In the genomic region with DNA sequence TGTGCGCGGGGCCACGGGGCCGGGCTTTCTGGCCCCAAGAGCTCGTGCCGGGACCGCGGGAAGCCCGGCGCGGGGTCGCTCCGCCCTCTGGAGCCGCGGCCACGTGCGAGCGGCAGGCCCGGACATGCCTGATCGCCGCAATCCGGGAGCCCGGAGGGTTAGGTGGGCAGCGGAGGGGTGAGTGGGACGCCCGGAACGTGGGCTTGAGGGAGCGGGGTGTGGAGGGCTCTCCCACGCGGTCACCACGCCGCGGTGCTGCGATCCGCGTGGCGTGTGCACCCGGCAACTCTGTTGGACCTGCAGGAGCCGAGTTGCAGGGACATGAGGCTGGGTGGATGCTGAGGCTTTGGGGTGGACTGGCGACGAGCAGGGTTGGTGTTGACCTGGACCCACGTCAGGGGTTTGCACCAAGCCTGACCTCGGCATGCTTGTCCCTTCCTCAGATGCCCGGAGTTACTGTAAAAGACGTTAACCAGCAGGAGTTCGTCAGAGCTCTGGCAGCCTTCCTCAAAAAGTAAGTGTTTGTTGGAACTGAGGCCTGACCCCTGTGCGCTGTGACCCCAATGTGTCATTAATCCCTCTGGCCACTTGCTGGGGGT, we compare ENCODE assay signal across 7 mouse cellular contexts. TPM values are rescaled to one million over a fixed set of nuclear protein-coding genes. Genes with fewer than 3 reads are reported as not detected.
A peak's percentile ranks its signal among the peaks of the same experiment; 100 is the strongest.
DNase-seq lines count a peak whose midpoint lies in the region; ATAC-seq and TF ChIP-seq lines count a peak whose summit lies in the region.

No protein-coding gene starts in this region.

- peak overlapping the region; percentile 100 for H3K9ac ChIP-seq in kidney, embryonic 16.5 days (replicated peaks; ENCODE audit: low read length)
- H3K9ac ChIP-seq in midbrain, embryonic 13.5 days (replicated peaks) = peak overlapping the region; percentile 100

- no peak for TF ChIP-seq CTCF in thymus, adult 2 months (IDR thresholded peaks at IDR 0.05; ENCODE audit: borderline replicate concordance, control insufficient read depth, extremely low read depth, insufficient read depth, low read length, poor library complexity)

- peak overlapping the region; percentile 93 for H3K4me2 ChIP-seq in kidney, embryonic 16.5 days (replicated peaks; ENCODE audit: low read depth, low read length)
- peak overlapping the region; percentile 92 for H3K4me2 ChIP-seq in midbrain, embryonic 13.5 days (replicated peaks)

- H3K36me3 ChIP-seq in thymus, adult 2 months (ENCODE audit: control insufficient read depth, insufficient read depth, low read length) = peaks cover 39% of the 10 kb centered on the region
- H3K36me3 ChIP-seq in forebrain, embryonic 10.5 days (replicated peaks) = peaks cover 47% of the 10 kb centered on the region
- H3K36me3 ChIP-seq in kidney, embryonic 16.5 days (ENCODE audit: insufficient read depth, low read length) = peaks cover 42% of the 10 kb centered on the region
- H3K36me3 ChIP-seq in midbrain, embryonic 13.5 days = peaks cover 42% of the 10 kb centered on the region

- no peak for DNase-seq in thymus, adult 2 months
- no peak for DNase-seq in thymus, postnatal 14 days
- no peak for DNase-seq in forebrain, embryonic 10.5 days (ENCODE audit: extremely low spot score, low spot score)
- DNase-seq in spleen, adult 18-20 months = no peak
- DNase-seq in left cerebral cortex, adult 8-10 months (ENCODE audit: low spot score in 2 of 2) = no peak

- H3K9me3 ChIP-seq in forebrain, embryonic 10.5 days = no peaks in the 10 kb centered on the region
- no peaks in the 10 kb centered on the region for H3K9me3 ChIP-seq in kidney, embryonic 16.5 days (ENCODE audit: low read length)
- no peaks in the 10 kb centered on the region for H3K9me3 ChIP-seq in midbrain, embryonic 13.5 days

- peaks cover 14% of the 10 kb centered on the region for H3K4me1 ChIP-seq in thymus, adult 2 months (replicated peaks; ENCODE audit: control insufficient read depth, insufficient read depth, low read length)
- H3K4me1 ChIP-seq in forebrain, embryonic 10.5 days = peaks cover 41% of the 10 kb centered on the region
- peaks cover 45% of the 10 kb centered on the region for H3K4me1 ChIP-seq in kidney, embryonic 16.5 days (ENCODE audit: insufficient read depth, low read length)
- peaks cover 31% of the 10 kb centered on the region for H3K4me1 ChIP-seq in midbrain, embryonic 13.5 days (replicated peaks)

- H3K27ac ChIP-seq in thymus, adult 2 months (ENCODE audit: control insufficient read depth, insufficient read depth, low read length) = no peak overlapping the region; the same call in 1 of the 2 replicates
- H3K27ac ChIP-seq in forebrain, embryonic 10.5 days = peak overlapping the region; percentile 100
- peak overlapping the region; percentile 94 for H3K27ac ChIP-seq in kidney, embryonic 16.5 days (ENCODE audit: low read length)
- H3K27ac ChIP-seq in midbrain, embryonic 13.5 days = peak overlapping the region; percentile 82

- H3K4me3 ChIP-seq in thymus, adult 2 months (ENCODE audit: control insufficient read depth, insufficient read depth, low read length) = peak overlapping the region; percentile 73
- H3K4me3 ChIP-seq in forebrain, embryonic 10.5 days = peak overlapping the region; percentile 99
- H3K4me3 ChIP-seq in kidney, embryonic 16.5 days (ENCODE audit: low read length) = peak overlapping the region; percentile 89
- peak overlapping the region; percentile 97 for H3K4me3 ChIP-seq in midbrain, embryonic 13.5 days (replicated peaks)

- ATAC-seq in kidney, embryonic 16.5 days (ENCODE audit: low FRiP score, low TSS enrichment) = peak; percentile 0
- ATAC-seq in midbrain, embryonic 13.5 days = no peak; the same call in 1 of the 2 replicates

- TF ChIP-seq POLR2A in thymus, adult 2 months (IDR thresholded peaks at IDR 0.05; ENCODE audit: control insufficient read depth, extremely low read depth, insufficient read depth, low read length, poor library complexity) = no peak

- no peaks in the 10 kb centered on the region for H3K27me3 ChIP-seq in thymus, adult 2 months (ENCODE audit: control insufficient read depth, insufficient read depth, low read length)
- H3K27me3 ChIP-seq in forebrain, embryonic 10.5 days (ENCODE audit: poor library complexity, severe bottlenecking) = no peaks in the 10 kb centered on the region
- no peaks in the 10 kb centered on the region for H3K27me3 ChIP-seq in kidney, embryonic 16.5 days (ENCODE audit: insufficient read depth, low read length)
- no peaks in the 10 kb centered on the region for H3K27me3 ChIP-seq in midbrain, embryonic 13.5 days

- WGBS in thymus, adult 2 months = under 1% methylated on average over 47 of the region's 47 CpGs
- WGBS in forebrain, embryonic 10.5 days = under 1% methylated on average over 47 of the region's 47 CpGs
- WGBS in kidney, embryonic 16.5 days = under 1% methylated on average over 47 of the region's 47 CpGs
- WGBS in midbrain, embryonic 13.5 days = under 1% methylated on average over 47 of the region's 47 CpGs

RNA-seq across cellular contexts. Expression of a gene that starts 0.6 kb away (rescaled TPM):
- polyA plus RNA-seq in thymus, adult 2 months (2012; rRNA removed) = 543 and 698 TPM in 2 replicates
- polyA plus RNA-seq in forebrain, embryonic 10.5 days (2016; fragmentation: Nextera tagmentation; extraction: Ambion mirVana) = 2,087 and 2,135 TPM in 2 replicates
- polyA plus RNA-seq in kidney, embryonic 16.5 days (2015; fragmentation: Nextera tagmentation; extraction: Ambion mirVana) = 2,217 and 2,364 TPM in 2 replicates
- 1,308 and 1,443 TPM in 2 replicates for polyA plus RNA-seq in midbrain, embryonic 13.5 days (2015; fragmentation: Nextera tagmentation; extraction: Ambion mirVana)
- 100 to 1,000 TPM; 577 to 601 (median 592) TPM for total RNA-seq in left cerebral cortex, adult 8-10 months (2022)

RNA-seq across cellular contexts. Expression of a gene that starts 12.4 kb away (rescaled TPM):
- 38.2 and 44.0 TPM in 2 replicates for polyA plus RNA-seq in thymus, adult 2 months (2012; rRNA removed)
- polyA plus RNA-seq in forebrain, embryonic 10.5 days (2016; fragmentation: Nextera tagmentation; extraction: Ambion mirVana) = 0.25 and 0.55 TPM in 2 replicates
- 1.8 and 2.0 TPM in 2 replicates for polyA plus RNA-seq in kidney, embryonic 16.5 days (2015; fragmentation: Nextera tagmentation; extraction: Ambion mirVana)
- polyA plus RNA-seq in midbrain, embryonic 13.5 days (2015; fragmentation: Nextera tagmentation; extraction: Ambion mirVana) = 0.35 and 0.40 TPM in 2 replicates
- under 1 TPM; 0.33 to 0.74 (median 0.53) TPM for total RNA-seq in left cerebral cortex, adult 8-10 months (2022)

RNA-seq across cellular contexts. Expression of a gene that starts 14.9 kb away (rescaled TPM):
- polyA plus RNA-seq in thymus, adult 2 months (2012; rRNA removed) = not detected in 2 replicates
- polyA plus RNA-seq in forebrain, embryonic 10.5 days (2016; fragmentation: Nextera tagmentation; extraction: Ambion mirVana) = not detected in 2 replicates
- polyA plus RNA-seq in kidney, embryonic 16.5 days (2015; fragmentation: Nextera tagmentation; extraction: Ambion mirVana) = not detected in 2 replicates
- not detected in 2 replicates for polyA plus RNA-seq in midbrain, embryonic 13.5 days (2015; fragmentation: Nextera tagmentation; extraction: Ambion mirVana)
- not detected for total RNA-seq in left cerebral cortex, adult 8-10 months (2022)

RNA-seq across cellular contexts. Expression of a gene that starts 15.1 kb away (rescaled TPM):
- polyA plus RNA-seq in thymus, adult 2 months (2012; rRNA removed) = 0.15 TPM in 1 of 2 replicates, not detected in the other
- polyA plus RNA-seq in forebrain, embryonic 10.5 days (2016; fragmentation: Nextera tagmentation; extraction: Ambion mirVana) = not detected in 2 replicates
- not detected in 2 replicates for polyA plus RNA-seq in kidney, embryonic 16.5 days (2015; fragmentation: Nextera tagmentation; extraction: Ambion mirVana)
- not detected in 2 replicates for polyA plus RNA-seq in midbrain, embryonic 13.5 days (2015; fragmentation: Nextera tagmentation; extraction: Ambion mirVana)
- not detected for total RNA-seq in left cerebral cortex, adult 8-10 months (2022)

RNA-seq across cellular contexts. Expression of a gene that starts 17.9 kb away (rescaled TPM):
- 1,726 and 1,877 TPM in 2 replicates for polyA plus RNA-seq in thymus, adult 2 months (2012; rRNA removed)
- polyA plus RNA-seq in forebrain, embryonic 10.5 days (2016; fragmentation: Nextera tagmentation; extraction: Ambion mirVana) = 58.2 and 59.2 TPM in 2 replicates
- 94.7 and 105 TPM in 2 replicates for polyA plus RNA-seq in kidney, embryonic 16.5 days (2015; fragmentation: Nextera tagmentation; extraction: Ambion mirVana)
- 46.7 and 59.2 TPM in 2 replicates for polyA plus RNA-seq in midbrain, embryonic 13.5 days (2015; fragmentation: Nextera tagmentation; extraction: Ambion mirVana)
- total RNA-seq in left cerebral cortex, adult 8-10 months (2022) = 10 to 100 TPM; 56.3 to 90.8 (median 74.6) TPM

Comparison
In these comparisons a context has a peak if more than half of its experiments do, and no peak if none do; other contexts are left out.
1. RNA of a gene that starts 12.4 kb away (polyA plus RNA-seq): 38.2 to 44.0 TPM in thymus, adult 2 months; 1.8 to 2.0 TPM in kidney, embryonic 16.5 days, 0.35 to 0.40 TPM in midbrain, embryonic 13.5 days and 0.25 to 0.55 TPM in forebrain, embryonic 10.5 days; every median in the first group is over 10 times any median in the second.
2. Peak in every context shown above with its lines, with median percentiles within 50 percentile points of each other: H3K4me3 ChIP-seq.